Mouse (Mus musculus) heart, adult 11 months (tissue): ENCODE measurements around the gene Pdhx.
A peak's percentile ranks its signal among the peaks of the same experiment; 100 is the strongest.

ENCODE experiments used
- DNase-seq: peaks from one replicate; pipeline ENCODE4 v3.0.0; 2022

Gene Pdhx

DNA sequence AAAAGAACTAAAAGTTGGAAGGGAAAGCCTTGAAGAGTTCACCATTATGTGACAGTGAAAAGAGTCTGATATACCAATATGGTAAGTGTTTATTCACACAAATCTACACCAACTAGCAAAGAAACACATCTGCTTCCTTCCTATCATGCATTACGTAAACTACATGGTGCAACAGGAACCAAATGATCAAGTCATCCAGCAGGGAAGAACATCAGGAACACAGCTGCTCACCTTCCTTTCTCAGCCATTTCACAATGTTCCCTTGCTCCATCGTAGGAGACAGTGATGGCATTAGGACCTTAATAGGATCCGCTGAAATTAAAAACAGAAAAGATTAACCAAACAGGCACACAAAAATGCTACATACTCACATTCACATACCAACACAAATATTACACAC is 15.0 kb downstream of the Pdhx start:
- no peak for DNase-seq

DNA sequence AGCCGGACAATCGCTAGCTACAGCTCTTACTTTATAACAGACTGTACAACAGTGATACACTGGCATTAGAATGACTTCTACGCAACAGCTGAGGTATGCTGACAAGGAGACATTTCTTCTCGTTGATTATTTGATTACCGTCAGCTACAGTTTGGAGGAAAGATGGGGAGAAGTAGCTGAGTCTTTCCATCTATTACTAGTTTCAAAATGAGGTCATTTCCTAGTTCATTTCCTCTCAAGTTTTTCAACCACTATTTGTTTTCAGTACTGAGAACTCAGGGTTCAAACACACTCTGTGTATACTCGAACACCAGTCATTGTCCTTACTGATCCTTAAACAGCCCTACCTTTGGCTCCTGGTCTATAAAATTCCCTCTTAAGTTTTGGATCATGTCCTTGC is 17.5 kb downstream of the Pdhx start:
- no peak for DNase-seq

DNA sequence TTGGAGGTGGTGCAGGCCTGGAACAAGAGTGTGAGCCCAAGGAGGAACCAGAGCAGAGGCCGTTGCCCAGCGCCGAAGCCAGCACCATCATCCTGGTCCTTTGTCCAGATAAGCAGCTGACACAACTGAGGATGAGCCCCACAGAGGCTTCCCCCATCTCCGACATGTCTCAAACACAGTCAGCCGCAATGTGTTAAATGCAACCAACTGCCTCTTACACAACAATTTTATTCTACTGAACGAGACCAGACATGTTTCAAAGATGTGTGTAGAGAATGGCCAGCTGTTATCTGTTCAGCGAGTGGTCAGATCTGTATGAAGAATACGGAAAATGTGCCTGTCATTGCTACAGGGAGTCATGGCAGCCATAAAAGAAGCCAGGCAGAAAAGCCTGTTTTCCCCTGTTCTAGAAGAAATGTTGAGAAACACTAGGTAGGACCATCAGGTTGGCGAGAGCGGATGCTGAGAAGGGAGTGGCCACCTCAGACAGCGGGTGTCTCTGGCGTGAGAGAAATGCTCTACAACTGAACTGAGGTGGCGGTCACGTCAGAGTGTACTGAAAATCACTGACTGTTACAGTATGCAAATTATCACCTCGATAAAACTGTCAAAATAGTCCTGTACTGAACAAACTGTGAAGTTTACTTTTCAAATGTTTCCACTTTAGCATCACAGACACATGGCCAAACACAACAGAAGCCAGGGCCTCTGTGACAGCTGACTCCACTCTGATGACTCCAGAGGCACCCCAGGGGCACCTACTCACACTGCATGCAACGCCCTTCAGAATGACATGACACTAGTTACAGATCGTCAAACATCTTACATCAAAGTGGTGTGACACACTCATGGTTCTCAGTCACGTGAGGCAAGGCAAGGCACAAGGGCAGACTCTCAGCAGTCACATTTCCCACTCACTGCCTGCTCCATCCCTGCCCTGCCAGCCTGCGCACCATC is 21.1 kb downstream of the Pdhx start:
- no peak for DNase-seq

DNA sequence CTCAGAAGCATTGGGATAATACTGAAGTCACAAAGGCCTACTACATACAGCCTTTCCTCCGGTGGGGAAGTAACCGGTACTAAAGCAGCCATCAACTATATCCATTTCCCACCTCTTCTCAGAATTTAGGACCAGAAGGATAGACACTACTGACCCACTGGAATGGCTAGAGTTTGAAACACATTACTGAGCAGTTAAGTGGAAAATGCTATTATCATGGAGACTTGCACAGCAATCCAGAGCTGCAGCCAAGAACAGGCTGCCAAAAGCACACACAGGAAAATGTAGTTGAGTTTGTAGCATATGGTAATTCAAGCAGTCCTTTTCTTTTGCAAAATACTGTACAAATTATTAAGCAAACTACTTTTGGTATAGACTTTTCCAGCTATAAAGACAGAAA is 28.0 kb downstream of the Pdhx start:
- DNase-seq, result no peak

DNA sequence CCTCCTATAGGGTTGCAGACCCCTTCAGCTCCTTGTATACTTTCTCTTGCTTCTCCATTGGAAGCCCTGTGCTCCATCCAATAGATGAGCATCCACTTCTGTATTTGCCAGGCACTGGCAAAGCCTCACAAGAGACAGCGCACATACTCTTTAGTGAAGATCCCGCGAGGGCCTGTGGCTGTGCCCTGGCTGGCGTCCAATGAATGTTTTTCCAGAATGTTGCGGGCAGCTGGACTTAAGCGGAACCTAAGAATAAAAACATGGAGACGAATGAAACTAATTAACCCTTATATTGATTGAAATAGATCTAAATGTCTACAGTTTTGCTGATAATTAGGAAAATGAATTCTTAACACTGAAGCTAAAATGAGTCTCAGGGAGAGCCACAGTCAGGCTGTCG is 32.4 kb downstream of the Pdhx start:
- DNase-seq, result no peak

DNA sequence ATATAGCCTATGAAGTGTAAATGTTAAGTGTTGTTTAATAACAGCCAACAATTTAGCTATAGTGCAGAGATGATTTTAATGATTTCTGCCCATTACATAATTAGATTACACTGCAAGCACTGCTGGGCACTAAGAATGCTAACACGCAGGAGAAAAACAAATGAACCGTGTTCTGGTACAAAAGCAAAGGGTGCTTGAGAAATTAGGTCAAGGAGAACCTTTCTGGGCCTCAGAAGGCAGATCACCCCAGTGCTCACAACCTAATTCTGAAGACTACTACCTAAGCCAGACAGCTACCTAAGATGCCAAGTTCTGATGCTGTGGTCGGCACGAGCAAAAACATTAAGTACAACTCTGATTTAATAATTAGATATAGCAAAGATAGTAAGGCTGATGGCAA is 35.5 kb downstream of the Pdhx start:
- DNase-seq, result no peak

DNA sequence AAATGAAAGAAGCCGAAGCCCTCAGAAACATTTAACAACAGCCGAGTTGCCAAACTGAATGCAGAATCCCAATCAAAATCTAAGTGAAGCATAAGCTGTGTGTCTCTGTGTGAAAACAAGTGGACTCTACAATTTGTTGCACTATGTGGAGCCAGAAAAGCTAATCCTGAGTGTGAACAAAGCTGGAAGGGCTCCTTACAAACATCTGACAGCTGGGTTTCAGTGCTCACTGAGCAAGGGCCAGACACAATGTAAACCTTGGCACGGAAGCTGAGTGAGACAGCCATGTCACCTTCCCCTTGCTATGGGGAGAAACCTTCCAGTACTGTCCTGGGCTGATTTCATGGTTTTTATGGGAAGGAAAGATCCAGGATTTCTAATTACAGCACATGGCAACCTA is 50.6 kb downstream of the Pdhx start:
- DNase-seq, result no peak

DNA sequence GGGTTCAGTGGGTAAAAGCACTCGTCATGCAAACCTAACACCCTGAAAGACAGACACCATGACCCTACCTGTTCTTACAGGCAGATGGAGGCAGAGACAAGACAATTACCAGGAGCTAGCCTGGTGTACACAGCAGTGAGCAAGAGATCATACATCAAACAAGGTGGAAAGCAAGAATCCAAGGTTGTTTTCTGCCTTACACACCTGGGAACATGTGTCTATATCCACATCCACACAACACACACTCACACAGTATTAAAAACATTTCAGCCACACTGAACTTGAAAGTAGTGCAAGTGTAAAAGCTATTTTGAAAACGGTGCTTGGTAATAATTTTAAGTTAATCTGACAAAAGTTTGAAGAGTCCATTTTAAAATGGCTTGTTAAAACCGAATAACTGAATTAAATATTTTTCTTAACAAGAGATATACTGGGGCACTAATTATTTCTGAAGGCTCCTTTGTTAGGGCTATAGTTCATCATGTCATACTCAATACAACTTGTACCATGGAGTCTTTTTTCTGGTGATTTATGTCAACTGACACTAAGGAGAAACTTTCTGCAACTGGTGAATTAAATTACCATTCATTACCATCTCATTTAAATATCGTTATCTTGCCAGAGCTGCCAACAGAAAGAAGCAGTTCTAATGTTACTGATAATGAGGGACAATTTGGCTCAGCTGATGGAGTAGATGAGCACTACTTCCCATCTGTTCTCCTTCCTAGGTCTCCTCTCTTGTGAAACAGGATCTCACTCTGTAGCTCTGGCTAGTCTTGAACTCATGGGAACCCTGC is 52.9 kb downstream of the Pdhx start:
- no peak for DNase-seq

DNA sequence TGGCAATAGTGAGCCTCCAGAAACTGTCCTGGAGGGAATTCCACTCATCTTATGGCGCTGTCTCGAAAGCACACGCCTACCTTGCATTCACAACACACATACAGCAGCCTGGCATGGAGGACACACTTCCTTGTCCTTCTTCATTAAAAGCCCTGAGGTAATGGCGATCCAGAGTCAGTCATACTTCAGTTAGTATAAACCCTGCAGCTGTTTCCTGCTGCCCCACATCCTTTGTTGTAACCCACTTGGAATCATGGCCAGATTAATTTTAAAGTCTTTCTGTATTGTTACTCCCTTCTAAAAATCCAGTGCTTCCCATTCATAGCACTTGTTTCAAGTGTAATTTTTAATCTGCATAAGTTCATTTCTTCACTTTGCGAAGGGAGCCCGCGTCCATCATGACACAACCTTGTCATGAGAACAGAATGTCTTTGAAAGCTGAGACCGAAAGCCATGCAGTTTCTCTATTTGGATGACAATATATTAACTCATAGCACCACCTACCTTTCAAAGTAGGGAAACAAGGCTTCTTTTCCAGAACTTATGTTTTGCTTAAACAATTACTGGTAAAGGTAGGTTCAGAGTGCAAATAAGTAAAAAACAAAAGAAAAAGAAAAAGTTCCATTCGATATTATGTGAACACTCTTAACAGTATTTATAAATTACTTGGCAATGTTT is 54.4 kb downstream of the Pdhx start:
- peak; percentile 66 for DNase-seq

DNA sequence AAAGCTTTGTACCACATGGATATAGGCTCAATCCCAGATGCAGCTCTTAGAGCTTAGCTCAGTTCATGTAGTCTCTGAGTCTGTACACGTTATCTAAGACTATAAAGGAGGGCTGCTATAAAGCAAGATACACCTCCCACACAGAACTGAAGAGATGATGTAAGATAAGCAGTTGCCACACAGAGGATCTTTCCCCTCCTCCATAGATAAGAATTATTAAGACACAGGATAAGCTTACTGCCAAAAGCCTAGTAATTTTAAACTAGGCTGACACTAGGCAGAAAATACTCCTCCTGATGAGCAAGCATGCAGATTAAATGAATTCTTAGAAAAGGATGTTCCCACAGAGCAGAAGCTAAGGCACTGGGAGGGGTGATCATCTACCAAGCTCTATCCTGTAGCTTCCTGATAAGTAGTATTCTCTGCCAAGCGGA is 55.9 kb downstream of the Pdhx start:
- DNase-seq, result peak; percentile 37

DNA sequence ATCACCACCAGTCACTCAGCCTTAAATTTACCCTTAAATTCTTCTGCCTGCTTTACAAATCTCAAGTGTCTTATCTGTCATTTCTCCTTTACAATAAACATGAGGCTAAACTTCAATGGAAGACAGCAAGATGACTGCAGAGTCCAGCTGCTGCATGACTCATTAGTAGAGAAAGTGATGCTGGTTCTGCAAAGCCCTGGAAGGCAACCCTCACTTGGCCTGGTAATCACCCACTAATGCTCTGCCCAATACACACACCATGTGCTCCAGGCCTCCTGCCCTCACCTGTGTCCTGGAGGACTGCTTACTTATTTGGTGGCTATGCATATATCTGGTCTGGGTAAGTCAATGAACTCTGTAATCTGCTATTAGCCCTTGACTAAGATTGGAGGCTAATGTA is 57.2 kb downstream of the Pdhx start:
- peak; percentile 56 for DNase-seq

DNA sequence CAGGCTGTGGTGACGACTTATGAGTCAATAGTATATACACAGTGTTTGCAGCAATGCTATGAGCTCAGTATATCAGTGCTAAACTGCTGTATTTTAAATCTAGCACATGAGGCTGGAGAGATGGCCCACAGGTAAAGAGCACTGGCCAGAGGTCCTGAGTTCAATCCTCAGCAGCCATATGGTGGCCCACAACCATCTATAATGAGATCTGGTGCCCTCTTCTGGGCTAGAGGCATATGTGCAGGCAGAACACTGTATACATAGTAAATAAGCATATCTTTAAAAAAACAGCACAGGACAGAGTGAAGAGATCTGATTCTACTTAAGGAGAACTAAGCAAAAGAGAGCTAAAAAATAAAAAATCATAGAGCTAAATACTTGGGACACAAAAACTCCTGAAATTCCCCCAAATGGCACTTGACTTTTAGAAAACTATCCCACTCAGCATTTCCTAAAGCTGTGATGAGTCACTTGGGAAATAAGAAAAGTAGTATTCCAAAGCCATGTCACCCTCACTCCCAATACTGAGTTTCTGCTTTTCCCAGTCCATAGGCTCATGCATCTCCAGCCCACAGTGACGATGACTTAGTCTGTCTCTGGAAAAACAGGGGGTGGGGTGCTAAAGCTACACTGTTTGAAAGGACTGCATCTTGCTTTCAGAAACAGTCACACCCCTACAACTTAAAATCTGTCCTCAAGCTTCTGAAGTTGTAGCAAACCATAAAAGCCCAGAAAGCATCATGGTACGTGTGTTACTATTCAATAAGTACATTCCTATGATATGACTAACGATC is 60.3 kb downstream of the Pdhx start:
- peak; percentile 53 for DNase-seq

DNA sequence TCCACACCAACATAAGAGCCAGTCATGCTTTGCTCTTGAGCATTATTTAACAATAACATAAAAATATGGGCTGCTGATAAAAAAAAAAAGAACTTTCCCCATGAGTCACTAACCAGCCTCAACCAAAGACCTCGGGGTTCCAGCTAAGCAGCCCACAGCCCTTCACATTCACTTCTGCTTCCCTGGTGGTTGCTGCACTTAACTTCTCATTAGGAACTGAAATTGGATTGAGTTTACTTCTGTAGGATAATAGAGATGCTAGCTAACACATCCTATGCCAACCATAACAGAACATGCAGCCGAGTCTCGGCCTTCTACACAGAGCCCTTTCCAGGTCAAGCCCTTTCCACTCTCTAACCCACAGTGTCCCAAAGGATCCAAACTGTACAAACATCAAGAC is 65.1 kb downstream of the Pdhx start:
- DNase-seq, result peak; percentile 55

DNA sequence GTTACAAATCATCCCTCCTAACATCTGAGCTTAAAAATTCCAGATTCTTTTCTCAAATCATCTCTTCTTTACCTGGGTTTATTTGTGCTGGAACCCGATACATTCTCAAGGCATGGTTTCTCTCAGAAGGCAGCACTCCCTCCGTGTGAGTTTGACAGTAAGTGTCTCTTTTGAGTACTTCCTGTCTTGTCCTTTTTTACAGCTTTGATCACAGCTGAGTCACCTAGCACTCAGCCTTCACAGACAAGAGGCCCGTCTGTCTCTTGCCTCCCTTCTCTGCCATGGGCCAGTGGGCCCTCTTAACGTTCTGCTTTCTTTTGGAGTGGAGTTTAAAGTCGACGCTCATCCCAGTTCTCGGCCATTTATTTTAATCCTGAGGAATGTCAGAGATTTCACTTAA is 68.7 kb downstream of the Pdhx start:
- peak; percentile 59 for DNase-seq

DNA sequence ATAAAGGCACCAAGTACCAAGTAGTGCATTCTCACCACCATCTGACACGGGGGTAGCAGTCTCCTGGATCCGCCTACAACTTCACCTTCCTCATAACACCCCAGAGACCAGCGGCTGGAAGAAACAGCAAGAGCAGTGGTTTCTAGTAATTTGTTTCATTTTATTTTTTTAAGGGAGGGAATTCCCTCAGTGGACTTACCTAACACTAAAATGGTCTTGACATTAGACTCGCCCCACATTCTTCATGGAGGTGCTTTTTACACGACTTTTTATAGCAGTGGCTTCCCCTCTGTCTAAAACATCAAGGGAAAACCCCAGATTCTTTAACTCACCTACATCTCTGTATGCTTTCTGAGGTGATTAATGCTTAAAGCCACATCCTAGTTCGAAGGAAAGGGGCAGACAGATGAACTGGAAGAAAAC is 74.1 kb downstream of the Pdhx start:
- no peak for DNase-seq

DNA sequence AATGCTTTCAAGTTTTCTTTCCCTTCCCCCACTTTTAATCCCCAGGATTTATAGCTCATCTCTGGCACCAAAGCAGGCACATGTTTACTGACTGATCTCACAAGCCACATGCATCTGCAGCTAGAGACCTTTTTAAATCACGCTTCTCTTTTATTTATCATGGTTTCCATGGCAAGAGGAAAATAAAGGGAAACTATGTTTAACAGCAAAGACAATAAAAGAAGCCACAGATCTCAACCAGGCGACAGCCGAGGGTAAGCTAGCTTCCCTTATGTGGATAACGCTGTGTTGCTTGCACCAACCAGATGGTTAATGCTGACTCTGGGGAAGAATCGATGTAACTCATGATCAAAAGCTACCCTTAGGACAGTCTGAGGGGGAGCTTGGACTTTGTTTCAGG is 75.0 kb downstream of the Pdhx start:
- DNase-seq, result peak; percentile 85

DNA sequence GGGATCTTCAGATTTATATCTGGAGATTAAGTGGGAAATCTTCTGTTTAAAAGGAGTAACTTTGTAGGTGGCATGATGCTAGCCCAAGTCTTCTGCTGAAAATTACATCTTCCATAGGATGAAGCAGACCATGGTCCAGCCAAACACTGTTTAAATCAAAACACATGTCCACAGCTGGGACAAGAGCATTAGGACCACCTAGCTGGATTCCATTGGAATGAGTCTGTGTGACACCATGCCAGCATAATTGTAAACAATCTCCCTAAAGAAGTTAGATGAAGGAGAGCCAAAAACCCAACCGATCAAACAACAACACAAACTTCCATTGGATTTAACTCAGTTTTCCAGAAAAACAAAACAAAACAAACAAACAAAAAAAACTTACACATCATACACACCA is 75.4 kb downstream of the Pdhx start:
- DNase-seq, result peak; percentile 18

DNA sequence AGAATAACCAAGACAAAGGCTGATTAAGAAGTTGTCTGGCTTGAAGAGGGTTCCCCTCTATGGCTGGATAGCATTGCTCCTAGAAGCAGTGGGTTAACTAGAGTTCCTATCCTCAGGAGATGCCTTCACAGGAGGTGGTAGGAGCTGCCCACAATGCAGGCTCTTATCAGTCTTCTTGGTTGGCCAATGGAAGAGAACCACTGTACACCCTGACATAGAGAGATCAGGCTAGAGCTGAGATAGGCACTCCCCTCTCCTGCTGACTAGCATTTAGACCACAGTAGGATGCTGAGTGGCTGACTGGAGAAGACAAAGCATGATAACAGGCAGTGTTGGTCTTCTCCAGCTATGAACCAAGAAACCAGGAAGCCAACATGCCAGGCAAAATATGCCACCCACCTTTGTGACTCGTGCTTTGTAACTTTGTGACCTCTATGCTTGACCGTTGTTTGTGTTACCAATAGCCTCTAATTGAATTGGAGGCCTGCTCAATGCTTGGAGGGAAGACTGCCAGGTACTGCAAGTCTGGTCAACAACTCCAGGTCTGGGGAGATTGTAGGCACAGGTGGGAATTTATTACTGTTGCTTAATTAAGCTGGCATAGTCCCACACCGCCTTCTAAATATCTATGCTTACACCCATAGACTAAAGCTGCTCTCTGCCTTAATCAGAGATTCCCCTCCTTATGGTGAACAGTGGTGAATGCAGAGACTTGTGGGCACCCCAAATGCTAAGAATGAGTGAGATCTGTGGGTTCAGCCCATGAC is 79.3 kb downstream of the Pdhx start:
- DNase-seq, result peak; percentile 68

DNA sequence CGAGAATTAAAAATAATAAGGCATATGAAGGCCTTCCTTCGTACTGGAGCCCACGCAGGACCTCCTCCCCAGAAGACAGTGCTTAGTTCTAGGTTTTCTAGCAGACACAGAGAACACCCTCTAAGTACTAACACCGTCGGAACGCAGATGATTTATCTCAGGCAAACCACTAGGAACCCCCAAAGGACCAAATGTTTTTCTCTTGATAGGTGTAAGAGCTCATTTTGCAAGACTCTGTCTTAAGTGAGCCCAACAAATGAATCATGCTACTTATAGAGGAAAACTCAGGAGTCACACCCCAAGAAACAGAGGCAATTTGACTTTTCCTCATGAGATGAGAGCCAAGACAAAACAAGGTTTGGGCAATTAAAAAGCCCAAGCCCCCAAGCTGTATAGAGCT is 80.9 kb downstream of the Pdhx start:
- DNase-seq, result no peak

DNA sequence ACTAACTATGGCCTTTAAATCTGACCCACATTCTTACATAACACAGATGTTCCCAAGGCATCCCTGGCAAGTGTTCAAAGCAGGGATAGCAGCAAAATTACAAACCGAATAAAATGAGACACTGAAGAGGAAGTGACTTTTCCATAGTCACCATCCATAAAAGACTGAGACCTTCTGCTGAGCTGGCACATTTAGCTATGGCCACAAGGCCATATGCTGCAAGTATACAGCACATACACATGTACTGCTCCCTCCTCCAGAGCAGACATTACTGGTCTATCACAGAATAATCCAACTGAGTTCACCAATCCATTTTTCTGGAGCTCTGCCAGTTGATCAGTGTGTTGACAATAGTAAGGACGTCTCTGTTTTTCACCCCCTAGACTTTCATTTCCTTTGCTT is 83.0 kb downstream of the Pdhx start:
- peak; percentile 84 for DNase-seq

DNA sequence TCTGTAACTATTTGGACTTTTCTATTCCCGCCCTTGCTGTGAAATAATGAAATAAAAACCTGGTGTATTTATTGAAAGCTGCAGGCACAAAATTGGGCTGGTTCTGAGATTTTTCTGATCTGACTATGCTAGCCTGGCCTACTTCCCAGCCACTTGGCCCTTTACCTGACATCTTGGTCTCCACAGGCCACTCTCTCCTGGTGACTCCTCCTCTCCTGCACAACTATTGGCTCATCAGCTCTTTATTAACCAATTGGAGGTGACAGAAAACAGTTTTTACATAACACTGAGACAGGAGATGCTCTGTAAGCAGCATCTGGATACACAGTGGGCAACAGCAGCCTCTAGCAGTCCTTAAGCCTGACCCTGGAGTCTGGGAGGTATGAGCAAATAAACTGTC is 83.9 kb downstream of the Pdhx start:
- DNase-seq, result peak; percentile 40

DNA sequence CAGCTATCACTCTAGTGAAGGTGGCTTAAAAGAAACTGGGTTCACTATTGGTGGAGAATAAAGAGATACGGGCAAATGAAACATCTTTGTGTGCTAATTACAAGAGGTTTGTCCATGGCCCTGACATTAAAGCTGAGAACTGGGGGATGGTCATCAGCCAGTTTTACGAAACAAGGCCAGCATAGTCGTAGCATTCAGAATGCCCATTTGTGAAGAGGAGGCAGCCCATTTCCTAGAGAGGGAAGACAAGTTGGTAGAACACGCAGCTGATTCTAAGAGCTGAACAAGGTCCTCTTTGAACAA is 85.7 kb downstream of the Pdhx start:
- DNase-seq, result peak; percentile 82
